Mouse (Mus musculus) cerebral cortex, adult 2 months (tissue): Measurements from ENCODE around the gene Phf21a.

Experiments
- WGBS: fragments of 180-500 bp; shearing (Covaris S2); methylation state at CpG from one replicate; pipeline ENCODE4 v1.1.7; 2018; 5-methylcytosine and 5-hydroxymethylcytosine counted together

The Phf21a gene

DNA sequence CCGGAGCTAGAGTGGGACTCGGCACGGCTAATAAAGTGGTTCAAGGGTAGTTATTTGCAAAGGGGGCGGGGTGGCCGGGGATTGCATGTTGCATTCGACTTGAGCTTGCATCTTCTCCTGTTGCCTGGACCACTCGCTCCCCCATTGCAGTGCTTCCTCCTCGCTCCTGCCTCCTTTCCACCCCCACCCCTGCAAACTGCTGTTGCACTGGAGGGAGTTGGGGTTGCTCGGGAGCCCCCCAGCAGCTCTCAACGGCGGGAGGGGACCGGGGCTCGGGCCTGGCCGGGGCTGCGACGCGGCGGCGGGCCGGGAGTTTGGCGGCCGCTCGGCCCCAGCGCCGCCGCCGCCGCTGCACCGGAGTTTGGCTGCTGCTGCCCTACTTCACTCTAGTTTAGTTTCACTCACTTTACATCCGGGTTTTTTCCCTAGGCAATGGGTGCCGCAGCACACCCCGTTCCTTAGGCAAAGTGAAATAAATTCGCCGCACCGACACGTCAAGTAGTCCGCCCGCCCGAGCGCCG is 90.1 kb downstream of the Phf21a start:
- WGBS = under 1% methylated on average over 41 of the region's 41 CpGs

DNA sequence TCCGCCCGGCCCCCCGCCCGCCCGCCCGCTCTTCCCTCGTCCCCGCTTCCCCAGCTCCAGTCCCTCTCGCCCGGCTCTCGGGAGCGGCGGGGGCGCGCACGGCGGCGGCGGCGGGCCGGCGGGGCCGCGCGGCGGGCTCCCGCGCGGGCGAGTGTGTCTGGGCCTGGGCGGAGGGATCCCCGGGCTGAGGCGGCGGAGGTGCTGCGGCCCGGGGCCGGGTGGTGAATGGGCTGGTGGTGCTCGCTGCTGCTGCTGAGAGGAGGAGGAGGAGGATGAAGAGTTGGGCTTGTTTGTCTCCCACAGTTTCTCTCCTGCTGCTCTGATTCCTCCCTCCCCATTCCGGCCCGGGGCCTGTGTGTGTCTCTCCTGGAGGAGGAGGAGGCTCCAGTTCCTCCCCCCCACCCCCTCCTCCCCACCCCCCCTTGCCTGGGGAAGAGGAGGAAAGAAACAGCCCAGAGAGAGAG is 90.7 kb downstream of the Phf21a start:
- under 1% methylated on average over 34 of the region's 40 CpGs for WGBS

DNA sequence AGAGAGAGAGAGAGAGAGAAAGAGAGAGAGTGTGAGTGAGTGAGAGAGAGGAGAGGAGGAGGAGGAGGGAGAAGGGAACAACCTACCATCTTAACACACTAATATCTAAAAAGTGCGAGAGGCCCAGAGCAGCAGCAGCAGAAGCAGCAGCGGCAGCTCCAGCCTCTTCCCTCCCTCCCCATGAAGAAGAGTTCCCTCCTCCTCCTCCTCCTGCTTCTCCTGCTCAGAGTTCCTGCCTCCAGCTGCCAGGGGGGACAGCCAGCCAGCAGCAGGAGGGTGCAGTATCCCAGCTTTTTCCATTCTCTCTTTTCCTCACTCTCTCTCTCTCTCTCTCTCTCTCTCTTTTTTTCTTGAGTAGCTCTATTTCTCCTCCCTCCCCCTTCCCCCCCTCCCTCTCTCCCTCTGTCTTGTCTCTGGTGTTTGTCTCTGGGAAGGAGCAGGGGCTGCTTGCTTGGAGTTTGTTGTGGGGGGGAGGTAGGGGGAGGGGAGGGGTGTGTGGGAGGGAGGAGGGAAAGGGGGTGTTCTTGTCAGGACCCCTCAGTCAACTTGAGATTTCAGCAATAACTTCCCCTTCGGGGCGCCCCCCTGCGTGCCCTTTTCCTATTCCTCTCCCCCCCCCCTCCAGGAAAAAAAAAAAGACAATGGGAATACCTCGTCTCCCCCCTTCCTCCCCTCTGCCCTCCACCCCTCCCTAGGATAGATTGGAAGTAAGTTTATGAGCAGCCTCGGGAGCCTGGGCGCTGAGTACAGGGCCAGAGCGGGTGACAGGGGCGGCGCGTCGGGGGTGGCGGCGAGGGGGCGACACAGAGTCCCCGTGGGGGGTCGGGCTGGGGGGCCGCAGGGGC is 91.4 kb downstream of the Phf21a start:
- under 1% methylated on average over 19 of the region's 19 CpGs for WGBS

DNA sequence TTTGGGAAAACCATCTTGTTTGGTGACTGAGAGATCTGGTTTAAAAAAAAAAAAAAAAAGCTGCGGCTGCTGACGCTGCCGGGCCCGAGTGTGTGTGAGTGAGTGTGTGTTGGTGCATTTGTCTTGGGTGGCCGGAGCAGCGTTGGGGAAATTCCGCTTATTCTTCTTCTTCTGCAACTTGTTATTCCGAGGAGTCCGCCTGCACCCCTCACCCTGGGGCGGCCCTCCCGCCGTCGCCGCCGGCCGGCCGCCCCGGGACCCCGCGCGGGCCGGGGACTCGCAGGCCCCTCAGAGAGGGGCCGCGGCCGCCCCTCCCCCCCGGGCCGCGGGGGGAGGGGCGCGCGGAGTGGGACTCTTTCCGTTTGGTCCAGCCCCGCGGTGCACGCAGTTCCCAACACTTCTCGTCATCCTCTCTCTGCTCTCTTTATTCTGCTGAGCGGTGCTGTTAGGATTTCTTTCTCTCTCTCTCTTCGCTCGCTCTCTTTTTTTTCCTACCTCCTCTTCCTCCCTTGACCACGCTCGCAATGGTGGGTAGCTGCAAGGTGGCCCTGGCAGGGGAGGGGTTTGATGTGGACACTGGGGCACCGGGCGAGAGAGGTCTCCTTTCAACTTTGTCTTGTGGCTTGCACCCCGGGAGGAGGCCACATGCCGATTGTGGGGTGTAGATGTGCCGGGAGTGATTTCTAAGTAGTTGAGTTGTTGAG is 92.3 kb downstream of the Phf21a start:
- WGBS = 2% methylated on average over 46 of the region's 47 CpGs

DNA sequence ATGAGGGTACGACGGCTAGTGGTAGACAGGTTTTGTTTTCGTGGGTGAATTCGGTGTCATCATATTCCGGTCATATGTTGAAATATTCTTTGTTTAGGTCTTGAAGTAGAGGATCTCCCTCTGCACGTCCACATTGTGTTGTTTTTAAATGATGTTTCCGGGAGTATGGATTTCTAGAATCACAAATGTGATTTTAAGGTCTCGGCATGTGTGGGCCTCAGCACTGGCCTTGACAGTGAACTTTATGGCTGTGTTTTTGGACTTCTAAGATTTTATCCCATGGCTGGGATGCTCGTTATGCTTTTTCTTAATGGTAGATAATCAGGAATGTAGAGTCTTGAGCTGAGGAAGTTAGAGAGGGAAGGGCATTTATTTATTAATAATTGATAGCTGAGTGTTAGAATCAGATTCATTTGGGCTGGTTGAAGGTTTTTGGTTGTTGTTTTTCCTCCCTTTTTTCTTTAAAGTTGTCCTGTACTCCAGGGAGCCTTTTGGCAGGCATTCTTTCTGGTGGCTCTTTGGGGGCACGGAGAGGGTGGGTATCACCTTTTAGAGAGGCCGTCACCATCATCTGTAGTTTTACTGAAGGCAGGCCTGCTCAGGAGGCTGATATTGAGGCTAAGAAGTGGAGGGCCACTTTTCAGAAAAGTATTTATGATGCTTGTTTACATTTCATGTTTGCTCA is 93.0 kb downstream of the Phf21a start:
- 10% methylated on average over 11 of the region's 11 CpGs for WGBS

DNA sequence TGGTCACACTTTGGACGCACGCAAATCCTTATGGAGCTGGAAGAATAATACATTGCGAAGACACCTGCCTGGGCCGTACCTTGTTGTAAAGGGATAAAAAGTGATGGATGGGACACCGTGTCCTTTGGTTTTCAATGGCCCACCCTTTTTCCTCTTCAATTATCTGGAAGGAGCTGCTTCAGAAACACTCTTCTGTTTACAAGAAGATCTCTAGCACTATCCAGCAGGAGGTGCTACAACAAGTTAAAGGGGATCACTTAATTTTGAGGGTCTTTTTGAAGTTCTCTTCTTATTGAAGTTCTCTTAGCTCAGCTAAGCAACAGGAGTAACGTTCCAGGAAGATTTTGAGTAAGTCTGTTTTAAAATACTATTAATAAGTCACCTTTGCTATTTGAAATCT is 94.1 kb downstream of the Phf21a start:
- 79% methylated on average over 6 of the region's 6 CpGs for WGBS

DNA sequence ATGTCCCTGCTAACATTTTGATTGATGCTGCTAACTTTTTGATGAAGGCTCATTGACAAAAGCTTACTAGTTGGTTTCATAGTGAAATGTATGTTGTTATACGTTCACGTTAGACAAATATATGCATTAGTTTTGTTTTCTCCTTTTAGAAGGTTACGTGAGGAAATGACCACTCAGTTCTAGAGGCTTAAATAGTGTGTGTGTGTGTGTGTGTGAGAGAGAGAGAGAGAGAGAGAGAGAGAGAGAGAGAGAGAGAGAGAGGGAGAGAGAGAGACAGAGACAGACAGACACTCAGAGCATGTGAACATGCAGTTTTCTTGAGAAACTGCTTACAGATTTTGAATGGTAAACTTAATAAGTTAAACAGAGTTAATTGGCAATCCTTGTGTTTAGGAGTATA is 95.8 kb downstream of the Phf21a start:
- 47% methylated on average over 3 of the region's 3 CpGs for WGBS

DNA sequence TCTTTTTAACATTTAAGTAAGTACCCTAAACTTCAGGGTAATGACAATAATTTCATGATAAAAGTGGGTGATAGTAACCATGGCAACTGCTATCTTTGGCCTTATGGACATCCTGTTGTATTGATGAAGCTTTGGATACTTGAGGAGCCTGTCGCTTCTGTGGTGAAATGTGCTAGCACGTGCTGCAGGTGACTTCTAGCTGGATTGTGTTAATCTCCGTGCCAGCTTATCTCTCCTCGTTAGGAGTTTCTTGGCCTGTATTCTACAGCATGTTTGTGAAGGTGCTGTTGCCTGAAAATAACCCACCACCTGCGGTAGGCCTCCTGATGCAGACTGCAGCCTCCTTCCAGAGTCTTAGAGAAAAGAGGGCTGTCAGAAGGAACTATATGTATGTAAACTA is 98.0 kb downstream of the Phf21a start:
- WGBS = 51% methylated on average over 5 of the region's 5 CpGs

DNA sequence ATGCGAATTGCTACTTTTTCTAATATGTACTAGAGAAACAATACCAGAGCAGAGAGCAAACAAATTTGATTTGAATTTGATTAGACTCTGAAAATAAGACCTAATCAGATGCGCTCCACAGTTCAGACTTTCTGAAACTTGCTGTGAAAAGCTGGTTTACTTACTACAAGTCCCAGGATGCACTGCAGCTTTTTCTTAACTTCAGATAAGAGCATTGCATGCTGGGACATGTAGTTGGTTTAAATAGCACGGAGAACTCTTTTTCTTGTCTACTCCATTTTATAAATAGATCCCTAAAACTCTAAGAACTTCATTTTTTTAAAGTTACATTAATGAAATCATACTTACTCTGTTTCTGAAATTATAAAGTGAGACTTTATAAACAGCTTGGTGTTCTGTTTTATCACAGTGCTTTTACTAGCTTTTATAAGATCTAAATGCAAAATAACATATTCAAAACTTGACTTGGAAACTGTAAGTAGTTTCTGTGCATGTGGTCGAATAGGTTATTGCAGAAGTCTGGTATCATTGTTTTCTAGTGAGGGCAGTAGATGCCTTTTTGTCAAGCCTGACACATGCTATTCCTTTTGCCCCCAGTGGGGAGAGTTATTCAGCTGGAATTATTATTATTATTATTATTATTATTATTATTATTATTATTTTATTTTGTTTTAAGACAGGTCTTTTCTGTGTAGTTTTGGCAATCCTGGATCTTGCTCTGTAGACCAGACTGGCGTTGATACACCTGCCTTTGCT is 99.1 kb downstream of the Phf21a start:
- 55% methylated on average over 5 of the region's 5 CpGs for WGBS

DNA sequence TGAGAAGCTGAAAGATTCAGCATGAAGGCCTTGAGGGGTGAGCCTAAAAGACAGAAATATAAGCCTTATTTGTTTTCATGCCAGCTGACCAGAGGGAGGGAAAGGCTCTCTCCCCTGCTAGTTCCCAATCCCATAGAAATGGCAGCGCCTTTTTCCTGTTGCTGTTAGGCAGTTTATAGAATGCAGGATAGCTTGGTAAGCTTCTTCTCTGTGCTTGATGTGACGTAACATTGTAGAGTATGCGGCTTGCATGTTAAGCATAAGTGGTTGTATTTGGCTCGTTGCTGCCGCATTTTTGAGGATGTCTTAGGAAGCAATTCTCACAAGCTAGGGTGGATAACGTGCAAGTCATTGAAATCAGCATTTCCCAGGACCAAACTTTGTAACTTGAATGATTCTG is 105.2 kb downstream of the Phf21a start:
- WGBS = 19% methylated on average over 6 of the region's 6 CpGs

DNA sequence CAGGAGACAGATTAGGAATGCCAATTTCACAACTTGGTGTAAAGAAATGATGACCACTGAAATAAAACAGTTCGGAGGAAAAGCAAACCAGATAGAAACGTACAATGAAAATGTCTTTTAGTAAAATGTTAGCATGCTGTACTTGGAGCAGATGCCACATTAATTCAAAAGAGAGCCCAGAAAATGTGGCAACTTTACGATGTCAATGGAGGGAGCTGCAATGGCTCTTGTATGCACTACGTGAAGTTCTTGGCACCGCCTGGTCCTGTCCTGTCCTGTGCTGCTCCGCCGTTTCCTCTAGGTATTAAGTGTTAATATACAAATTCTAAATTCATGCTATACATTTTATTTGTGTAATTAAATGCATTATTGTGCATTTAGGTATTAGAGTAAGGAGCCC is 105.8 kb downstream of the Phf21a start:
- WGBS = 35% methylated on average over 7 of the region's 7 CpGs

DNA sequence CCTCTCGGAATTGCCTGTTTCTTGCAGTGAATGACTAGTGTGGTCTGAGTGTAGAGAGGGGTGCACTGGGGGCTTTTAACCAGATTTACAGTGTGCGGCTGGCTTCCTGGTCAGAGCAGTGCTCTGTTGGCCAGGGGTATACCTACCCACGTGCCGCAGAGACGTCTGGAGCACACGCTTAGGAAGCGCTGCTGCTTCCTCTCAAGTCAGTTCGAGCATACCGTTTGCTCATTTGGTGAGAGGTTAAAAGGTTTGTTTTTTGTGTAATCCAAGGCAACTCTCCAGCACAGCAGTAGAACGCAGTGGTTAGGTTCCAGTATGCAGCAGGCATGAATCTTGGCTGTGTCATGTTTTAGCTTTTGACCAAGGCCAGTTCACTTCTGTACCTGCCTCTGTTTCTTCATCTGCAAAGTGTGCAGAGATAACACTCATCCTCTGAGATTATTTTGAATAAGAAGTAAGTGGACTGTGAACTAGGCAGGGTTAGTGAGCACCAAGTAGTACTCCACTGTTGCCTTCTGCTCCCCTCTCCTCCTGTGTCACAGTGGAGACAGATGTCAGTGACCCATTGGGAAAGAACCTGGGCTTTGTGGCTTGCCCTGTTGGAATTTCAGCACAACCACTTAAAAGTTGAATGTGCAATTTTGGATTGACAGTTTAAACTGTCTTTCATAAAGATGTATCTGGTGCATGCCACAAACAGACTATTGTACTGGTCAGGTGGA is 106.8 kb downstream of the Phf21a start:
- WGBS = 63% methylated on average over 10 of the region's 10 CpGs

DNA sequence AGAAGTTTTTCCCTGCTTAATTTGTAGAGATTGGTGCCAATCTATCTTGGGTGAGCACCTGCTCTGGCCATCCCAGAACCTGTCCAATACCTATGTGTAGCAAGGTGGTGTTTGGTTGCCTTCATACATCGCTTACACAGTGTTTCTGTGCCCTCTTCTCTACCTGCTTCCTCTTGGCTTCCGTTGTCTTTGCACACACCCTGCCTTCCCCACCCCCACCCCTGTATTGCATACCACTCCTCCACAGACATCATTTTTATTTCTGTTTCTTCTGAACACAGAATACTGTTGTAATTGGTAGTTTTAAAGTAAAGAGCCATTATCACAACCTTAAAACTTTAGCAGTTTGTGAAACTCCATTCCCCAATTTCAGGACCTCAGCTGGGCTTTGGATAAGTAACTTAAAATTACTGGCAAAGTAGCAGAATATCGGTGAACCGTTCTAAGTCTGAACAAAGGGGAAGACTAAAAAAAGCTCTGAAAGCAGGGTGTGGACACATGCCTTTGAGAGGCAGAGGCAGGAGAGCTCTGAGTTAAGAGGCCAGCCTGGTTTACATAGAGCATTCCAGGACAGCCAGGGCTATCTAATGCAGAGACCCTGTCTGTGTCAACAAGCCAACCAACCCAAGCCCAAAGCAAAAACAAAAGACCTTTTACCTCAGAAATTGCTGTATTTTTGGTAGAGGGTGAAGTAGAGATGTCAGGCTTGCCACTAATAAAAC is 109.6 kb downstream of the Phf21a start:
- WGBS = 43% methylated on average over 4 of the region's 4 CpGs

DNA sequence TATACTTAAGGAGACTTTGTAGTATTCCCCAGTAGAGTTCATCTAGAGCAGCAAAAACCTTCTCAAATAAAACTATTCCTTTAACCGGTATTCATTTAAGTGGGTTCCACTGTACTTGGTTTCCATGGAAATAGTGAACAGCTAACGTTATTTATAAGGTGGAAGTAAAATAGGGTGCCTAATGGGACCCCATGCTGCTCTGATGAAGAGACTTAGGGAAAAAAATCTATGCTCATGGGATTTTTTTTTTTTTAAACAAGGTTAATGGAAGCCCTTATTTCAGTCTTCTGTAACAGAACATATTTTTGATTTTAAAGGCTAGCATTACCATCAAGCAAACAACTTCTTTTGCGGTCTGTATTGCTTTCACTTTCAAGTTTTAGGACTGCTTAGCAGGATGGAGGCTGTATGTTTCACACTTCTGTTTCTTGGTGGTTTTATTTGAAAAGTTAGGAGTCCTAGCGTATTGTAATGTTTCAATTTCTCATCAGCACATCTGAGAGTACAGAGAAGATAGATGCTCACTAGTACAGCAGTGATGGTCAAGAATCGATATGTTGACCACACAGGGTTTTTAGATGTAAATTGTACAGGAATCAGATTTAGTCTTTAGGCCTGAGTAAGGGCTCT is 112.2 kb downstream of the Phf21a start:
- 64% methylated on average over 5 of the region's 5 CpGs for WGBS

DNA sequence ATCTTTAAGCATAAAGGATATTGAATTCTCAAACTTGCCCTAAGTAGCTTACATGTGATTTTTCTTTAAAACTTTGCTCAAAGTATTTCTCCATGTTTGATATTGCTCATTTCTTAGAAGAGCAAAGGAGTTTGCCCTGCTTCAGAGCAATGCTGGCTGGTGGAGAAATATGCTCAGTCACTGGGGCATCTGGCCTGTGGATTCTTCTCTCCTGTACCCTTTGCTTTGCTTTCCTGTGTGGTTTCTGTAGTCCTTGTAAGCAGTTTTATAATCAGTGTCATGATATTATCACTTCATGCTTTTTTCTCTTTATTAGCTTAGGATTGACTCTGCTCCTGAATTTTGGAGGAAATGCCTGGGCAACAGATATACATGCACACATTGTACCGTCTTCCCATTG is 117.5 kb downstream of the Phf21a start:
- WGBS = 98% methylated on average over 1 of the region's 1 CpGs

DNA sequence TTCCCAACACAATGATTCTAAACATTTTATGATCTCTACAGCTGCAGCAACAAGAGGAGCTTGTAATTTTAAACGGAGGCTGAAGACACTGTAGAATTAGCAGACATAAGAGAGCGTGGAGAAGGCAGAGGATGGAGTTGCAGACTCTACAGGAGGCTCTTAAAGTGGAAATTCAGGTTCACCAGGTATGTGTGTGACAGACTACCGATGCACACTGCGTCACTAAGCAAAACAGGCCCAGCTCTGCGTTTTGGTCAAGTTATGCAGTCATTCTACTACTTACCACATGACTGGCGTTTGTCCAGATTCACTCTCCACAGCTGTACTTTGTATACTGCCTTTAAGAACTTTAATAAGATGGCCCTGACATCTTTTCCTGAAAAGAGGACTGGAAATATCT is 128.5 kb downstream of the Phf21a start:
- 89% methylated on average over 6 of the region's 6 CpGs for WGBS

DNA sequence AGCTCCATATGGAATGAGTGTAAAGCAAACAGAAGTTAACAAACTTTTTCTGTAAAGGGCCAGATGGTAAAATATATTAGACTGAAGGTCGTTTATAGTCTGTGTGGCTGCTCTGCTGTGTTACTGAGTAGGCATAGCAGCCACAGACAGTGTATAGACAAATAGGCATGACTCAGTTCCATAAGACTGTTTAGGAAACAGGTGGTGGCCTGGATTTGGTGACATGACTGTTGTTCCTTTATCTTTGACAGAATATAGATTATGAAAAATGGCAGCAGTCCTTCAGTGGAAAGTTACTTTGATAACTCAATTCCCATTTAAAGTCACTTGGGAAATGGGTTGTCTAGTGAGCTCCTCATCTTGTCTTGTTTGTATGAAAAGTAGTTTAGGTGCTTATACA is 132.7 kb downstream of the Phf21a start:
- WGBS = 45% methylated on average over 1 of the region's 1 CpGs

DNA sequence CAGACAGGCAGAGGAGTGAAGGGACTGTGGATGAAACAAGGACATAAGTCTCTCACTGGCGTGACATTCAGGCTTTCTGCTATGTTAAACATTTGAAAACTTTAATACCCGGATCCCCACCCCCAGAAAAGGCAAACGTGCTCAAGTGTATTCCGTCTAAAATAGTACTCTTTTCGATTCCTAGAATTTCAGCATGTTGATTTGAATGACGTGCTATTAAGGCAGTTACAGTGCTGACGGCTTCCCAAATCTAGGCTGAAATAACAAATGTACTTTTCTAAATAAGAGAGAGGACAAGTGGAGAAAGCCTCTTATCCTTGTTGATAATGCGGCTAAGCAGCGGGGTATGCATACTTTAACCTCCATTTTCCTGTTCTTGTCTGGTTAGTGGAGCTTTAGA is 137.1 kb downstream of the Phf21a start:
- 65% methylated on average over 9 of the region's 9 CpGs for WGBS

DNA sequence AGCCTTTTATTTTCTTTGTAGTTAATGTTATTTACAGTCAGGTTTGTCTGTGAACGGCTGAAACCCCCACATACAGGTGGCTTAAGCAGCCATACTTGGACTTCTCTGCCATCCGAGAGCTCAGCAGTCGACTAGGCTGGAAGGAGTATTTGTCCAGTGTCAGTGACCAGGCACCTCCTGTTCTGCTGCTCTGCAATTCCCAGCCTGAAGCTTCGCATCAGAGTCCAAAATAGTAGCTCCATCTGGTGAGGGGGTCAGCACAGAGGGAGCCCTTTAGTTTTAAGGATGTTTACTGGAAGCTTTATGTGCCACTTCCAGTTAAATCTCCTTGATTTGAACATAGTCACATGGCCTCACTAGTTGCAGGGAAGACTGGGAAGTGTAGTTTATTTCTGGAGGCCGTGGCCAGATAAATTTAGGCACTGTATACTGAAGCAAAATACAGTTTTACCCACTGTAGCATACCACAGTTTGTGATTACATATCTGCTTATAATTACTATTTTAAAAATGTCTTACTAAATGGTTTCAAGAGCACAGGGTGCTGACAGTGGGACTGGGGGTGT is 141.9 kb downstream of the Phf21a start:
- 61% methylated on average over 5 of the region's 5 CpGs for WGBS
